Mouse (Mus musculus) erythroblast, embryonic 14.5 days (primary cell): Measurements from ENCODE around the gene Farsa. TPM values are rescaled to one million over a fixed set of nuclear protein-coding genes. Genes with fewer than 3 reads are reported as not detected.

Source experiments
- H3K27me3 ChIP-seq: 2 replicates; pipeline ENCODE4 v1.6.1; 2012; ENCODE audit warnings: inconsistent platforms; ENCODE audit not compliant: control insufficient read depth
- H3K36me3 ChIP-seq: 2 replicates; pipeline ENCODE4 v1.6.1; 2012; ENCODE audit warnings: mild to moderate bottlenecking, inconsistent platforms; ENCODE audit not compliant: control insufficient read depth
- H3K4me1 ChIP-seq: 2 replicates; pipeline ENCODE4 v1.6.1; 2012; ENCODE audit warnings: inconsistent platforms; ENCODE audit not compliant: control insufficient read depth
- H3K4me3 ChIP-seq: replicated peaks from 2 replicates; pipeline ENCODE3; 2012; ENCODE audit warnings: moderate library complexity, mild to moderate bottlenecking, inconsistent platforms
- H3K9me3 ChIP-seq: 2 replicates; pipeline ENCODE4 v1.6.1; 2012; ENCODE audit warnings: low read length, inconsistent platforms, mixed read lengths; ENCODE audit not compliant: control insufficient read depth
- GATA1 ChIP-seq: IDR thresholded peaks from 2 replicates; pipeline ENCODE4 v1.6.1; 2012; ENCODE audit warnings: low read length, inconsistent platforms, mixed read lengths
- TAL1 ChIP-seq: IDR thresholded peaks from 3 replicates; pipeline ENCODE4 v1.6.1; 2012; ENCODE audit warnings: low read length, inconsistent platforms, mixed read lengths
- polyA plus RNA-seq: library from polyadenylated mRNA; stranded (reverse); fragments of >175 nt; gene quantifications from 2 replicates; pipeline ENCODE4 v1.2.3, GENCODE M21; 2012

Farsa gene
- polyA plus RNA-seq, 1 experiment, result 9.0 TPM

- Histone ChIP-seq H3K4me1 (peaks cover 74% of the 10 kb centered on the region), H3K27me3 (no peaks in the 10 kb centered on the region), H3K9me3 (no peaks in the 10 kb centered on the region), H3K36me3 (peaks cover 61% of the 10 kb centered on the region), H3K4me3 (peak overlapping the region; percentile 99)
- 0 out of 2 replicates have a peak, but pooled peaks have one; percentile 26 for TF ChIP-seq GATA1
- TF ChIP-seq TAL1, result no peak
Observed at GRCm38 (mm10) chr8:84892993-84893708, 36.4 kb downstream of the Farsa start.

GRCm38 (mm10) chr8:84893709-84894134 lies 36.9 kb downstream of the Farsa start, which contains the start of gene Gcdh:
Gene Gcdh, minus strand, starts transcription at chr8:84893921.
- H3K4me1 ChIP-seq, result peaks cover 75% of the 10 kb centered on the region
- TF ChIP-seq TAL1 (no peak), GATA1 (no peak)
- H3K27me3 ChIP-seq, result no peaks in the 10 kb centered on the region
- peak within 1 kb of the TSS; percentile 99 for H3K4me3 ChIP-seq
- H3K9me3 ChIP-seq, result no peaks in the 10 kb centered on the region
- H3K36me3 ChIP-seq, result peaks cover 59% of the 10 kb centered on the region

- no peak overlapping the region for H3K4me3 ChIP-seq
- H3K36me3 ChIP-seq, result peaks cover 56% of the 10 kb centered on the region
- H3K4me1 ChIP-seq, result peaks cover 89% of the 10 kb centered on the region
- H3K27me3 ChIP-seq, result no peaks in the 10 kb centered on the region
- TF ChIP-seq TAL1 (no peak), GATA1 (no peak)
- H3K9me3 ChIP-seq, result no peaks in the 10 kb centered on the region
Observed at GRCm38 (mm10) chr8:84895963-84896362, 39.2 kb downstream of the Farsa start.

- H3K4me1 ChIP-seq, result peaks cover 76% of the 10 kb centered on the region
Observed at GRCm38 (mm10) chr8:84901071-84901470, 44.3 kb downstream of the Farsa start.

GRCm38 (mm10) chr8:84901752-84902151 lies 45.0 kb downstream of the Farsa start, which contains the start of gene Klf1:
Gene Klf1, plus strand, starts transcription at chr8:84901928.
- H3K4me1 ChIP-seq, result peaks cover 73% of the 10 kb centered on the region
- no peaks in the 10 kb centered on the region for H3K27me3 ChIP-seq
- TF ChIP-seq TAL1 (peak; percentile 31; the same call in 1 of the 3 replicates), GATA1 (peak; percentile 79)
- H3K4me3 ChIP-seq, result peak within 1 kb of the TSS; percentile 74
- H3K9me3 ChIP-seq, result no peaks in the 10 kb centered on the region
- peaks cover 74% of the 10 kb centered on the region for H3K36me3 ChIP-seq

More at GRCm38 (mm10) chr8:84901071-84901470, 44.3 kb downstream of the Farsa start:
- Histone ChIP-seq H3K9me3 (no peaks in the 10 kb centered on the region), H3K4me3 (peak overlapping the region; percentile 74), H3K27me3 (no peaks in the 10 kb centered on the region), H3K36me3 (peaks cover 74% of the 10 kb centered on the region)
- TF ChIP-seq GATA1, result peak; percentile 90
- TF ChIP-seq TAL1, result peak; percentile 91

- H3K4me1 ChIP-seq, result peaks cover 76% of the 10 kb centered on the region
- no peaks in the 10 kb centered on the region for H3K27me3 ChIP-seq
- H3K9me3 ChIP-seq, result no peaks in the 10 kb centered on the region
- TF ChIP-seq TAL1 (no peak), GATA1 (no peak)
- H3K4me3 ChIP-seq, result peak overlapping the region; percentile 74
- peaks cover 76% of the 10 kb centered on the region for H3K36me3 ChIP-seq
Observed at GRCm38 (mm10) chr8:84902367-84902919, 45.7 kb downstream of the Farsa start.

GRCm38 (mm10) chr8:84902920-84903661 lies 46.3 kb downstream of the Farsa start:
- TF ChIP-seq GATA1, result no peak
- no peak for TF ChIP-seq TAL1
- no peaks in the 10 kb centered on the region for H3K9me3 ChIP-seq
- peaks cover 79% of the 10 kb centered on the region for H3K36me3 ChIP-seq
- H3K4me1 ChIP-seq, result peaks cover 74% of the 10 kb centered on the region
- peak overlapping the region; percentile 74 for H3K4me3 ChIP-seq
- H3K27me3 ChIP-seq, result no peaks in the 10 kb centered on the region

- Histone ChIP-seq H3K27me3 (no peaks in the 10 kb centered on the region), H3K4me3 (peak overlapping the region; percentile 59), H3K4me1 (peaks cover 73% of the 10 kb centered on the region), H3K9me3 (no peaks in the 10 kb centered on the region), H3K36me3 (peaks cover 71% of the 10 kb centered on the region)
- TF ChIP-seq GATA1 (no peak), TAL1 (no peak)
Observed at GRCm38 (mm10) chr8:84904351-84904750, 47.6 kb downstream of the Farsa start.

GRCm38 (mm10) chr8:84907037-84907436 lies 50.2 kb downstream of the Farsa start:
- Histone ChIP-seq H3K36me3 (peaks cover 84% of the 10 kb centered on the region), H3K4me1 (peaks cover 70% of the 10 kb centered on the region), H3K4me3 (peak overlapping the region; percentile 20), H3K9me3 (no peaks in the 10 kb centered on the region), H3K27me3 (peaks cover 5% of the 10 kb centered on the region)
- TF ChIP-seq TAL1 (no peak), GATA1 (no peak)
